10 mouse cellular contexts compared by ENCODE assay signal in genomic region chr19:21175426-21175831, GRCm38 (mm10).
DNase-seq lines count a peak whose midpoint lies in the region; ATAC-seq and TF ChIP-seq lines count a peak whose summit lies in the region.
"Had no signal": no experiment of that assay in that cellular context is flagged by ENCODE, and none has a peak within 500 bp of the region (broad histone marks: within the 10 kb centered on the region; RNA-seq: fewer than 3 reads in every experiment).

No protein-coding gene starts in this region.

- TF ChIP-seq CTCF in gastrocnemius, adult 2 months (IDR thresholded peaks at IDR 0.05) = no peak
- TF ChIP-seq CTCF in midbrain, postnatal 0 days (IDR thresholded peaks at IDR 0.05) = no peak

- no peak for ATAC-seq in midbrain, postnatal 0 days (ENCODE audit: low FRiP score)

- WGBS in midbrain, embryonic 10.5 days = 64% methylated on average over 3 of the region's 3 CpGs
- 65% methylated on average over 3 of the region's 3 CpGs for WGBS in midbrain, postnatal 0 days

- H3K9ac ChIP-seq in midbrain, postnatal 0 days (replicated peaks; ENCODE audit: low read length, poor library complexity, severe bottlenecking) = no peak overlapping the region
- H3K9ac ChIP-seq: limb, embryonic 13.5 days had no signal

- no peaks in the 10 kb centered on the region for H3K36me3 ChIP-seq in midbrain, embryonic 10.5 days
- no peaks in the 10 kb centered on the region for H3K36me3 ChIP-seq in midbrain, postnatal 0 days (ENCODE audit: insufficient read depth, low read length)
- H3K36me3 ChIP-seq: limb, embryonic 13.5 days had no signal

- H3K4me3 ChIP-seq in gastrocnemius, adult 2 months = no peak overlapping the region
- no peak overlapping the region for H3K4me3 ChIP-seq in midbrain, embryonic 10.5 days
- no peak overlapping the region for H3K4me3 ChIP-seq in midbrain, postnatal 0 days (ENCODE audit: low read depth, low read length)
- H3K4me3 ChIP-seq: limb, embryonic 13.5 days had no signal

- no peak overlapping the region for H3K4me2 ChIP-seq in midbrain, postnatal 0 days (ENCODE audit: low read depth, low read length, poor library complexity, severe bottlenecking)
- H3K4me2 ChIP-seq: limb, embryonic 13.5 days had no signal

- peak overlapping the region; percentile 43 for H3K27ac ChIP-seq in gastrocnemius, adult 2 months
- H3K27ac ChIP-seq in midbrain, embryonic 10.5 days (replicated peaks) = 0 out of 2 replicates have a peak overlapping the region, but pooled peaks have one; percentile 42
- no peak overlapping the region for H3K27ac ChIP-seq in midbrain, postnatal 0 days (ENCODE audit: low read depth, low read length)
- H3K27ac ChIP-seq: limb, embryonic 13.5 days had no signal

- no peaks in the 10 kb centered on the region for H3K27me3 ChIP-seq in midbrain, embryonic 10.5 days (ENCODE audit: low read depth, poor library complexity, severe bottlenecking)
- H3K27me3 ChIP-seq in midbrain, postnatal 0 days (ENCODE audit: insufficient read depth, low read length) = no peaks in the 10 kb centered on the region
- H3K27me3 ChIP-seq: limb, embryonic 13.5 days had no signal

- DNase-seq in gastrocnemius, adult 2 months = no peak
- no peak for DNase-seq in gastrocnemius, adult 18-20 months (ENCODE audit: low spot score)
- DNase-seq in midbrain, embryonic 10.5 days (ENCODE audit: low spot score) = no peak
- no peak for DNase-seq in midbrain, postnatal 0 days (ENCODE audit: low spot score)
- peak; percentile 10 to 13 for DNase-seq in heart, postnatal 10 days
- DNase-seq in thymus, postnatal 0 days (ENCODE audit: low spot score) = peak; percentile 42
- no peak for DNase-seq in cerebellum, adult 11 months
- DNase-seq in layer of hippocampus, adult 9-11 months = no peak
- DNase-seq: adrenal gland, adult 8-10 months had no signal

- no peaks in the 10 kb centered on the region for H3K9me3 ChIP-seq in midbrain, embryonic 10.5 days (replicated peaks)
- no peaks in the 10 kb centered on the region for H3K9me3 ChIP-seq in midbrain, postnatal 0 days (ENCODE audit: low read length)
- H3K9me3 ChIP-seq: limb, embryonic 13.5 days had no signal

- intact Hi-C loops in gastrocnemius, adult 2 months (cut with DNase I) = no loop called here
- intact Hi-C loops in heart, postnatal 10 days (cut with DNase I) = loop anchor here (2.0 to 5.0 kb wide), 2 partner anchors 49 to 138 kb away; no protein-coding TSS in a partner anchor

- H3K4me1 ChIP-seq in midbrain, embryonic 10.5 days = peaks cover 28% of the 10 kb centered on the region
- H3K4me1 ChIP-seq in midbrain, postnatal 0 days (ENCODE audit: insufficient read depth, low read length) = no peaks in the 10 kb centered on the region
- H3K4me1 ChIP-seq: limb, embryonic 13.5 days had no signal

Comparison
In these comparisons a context has a peak if more than half of its experiments do, and no peak if none do; other contexts are left out.
1. DNase-seq: peak in heart, postnatal 10 days (2 of 2) and thymus, postnatal 0 days (single experiment); none in gastrocnemius, adult 2 months (single experiment), gastrocnemius, adult 18-20 months (single experiment), midbrain, embryonic 10.5 days (single experiment), midbrain, postnatal 0 days (single experiment), cerebellum, adult 11 months (single experiment) and layer of hippocampus, adult 9-11 months (single experiment).